Mouse (Mus musculus) MEL (cell line): ENCODE measurements at regions not wholly inside any gene's neighbourhood (a gene's known extent, or its start where the extent isn't known, plus 50 kb on each side); places are given as distances from the start of the nearest gene placed in this dataset.

Source experiments
- DNase-seq: peaks from one replicate; pipeline ENCODE4 v3.0.0; 2011; ENCODE audit warnings: low read depth, low spot score
- H3K27ac ChIP-seq: 2 replicates; pipeline ENCODE4 v1.5.1; 2012; ENCODE audit warnings: low read depth, mild to moderate bottlenecking, control low read depth, low read length, moderate library complexity; ENCODE audit not compliant: control insufficient read depth
- H3K27me3 ChIP-seq, 2 experiments: fragments of 150-350 bp in 1 of 2; sonication (generic) in 1 of 2; 2 replicates each; pipeline ENCODE4 v1.6.1; 2012; ENCODE audit warnings: low read length in 2 of 2, mild to moderate bottlenecking in 2 of 2, improper control_type of control experiment in 1 of 2, moderate library complexity in 1 of 2; ENCODE audit not compliant: insufficient read depth in 2 of 2, control insufficient read depth in 1 of 2
- H3K36me3 ChIP-seq, 2 experiments: 2 replicates each; pipeline ENCODE4 v1.6.1; 2012 to 2014; ENCODE audit warnings: low read length in 2 of 2, improper control_type of control experiment in 1 of 2, inconsistent platforms in 1 of 2, mild to moderate bottlenecking in 1 of 2; ENCODE audit not compliant: insufficient read depth in 2 of 2, control insufficient read depth in 1 of 2
- H3K4me1 ChIP-seq, 2 experiments: fragments of 150-350 bp in 1 of 2; sonication (generic) in 1 of 2; 2 replicates each; pipeline ENCODE4 v1.6.1; 2012; ENCODE audit warnings: low read length in 2 of 2, improper control_type of control experiment in 1 of 2, mild to moderate bottlenecking in 1 of 2; ENCODE audit not compliant: insufficient read depth in 2 of 2, control insufficient read depth in 1 of 2
- H3K4me3 ChIP-seq, 2 experiments: fragments of 150-350 bp in 1 of 2; sonication (generic) in 1 of 2; 2 replicates each; pipeline ENCODE4 v1.5.1; 2012; ENCODE audit warnings: low read depth in 2 of 2, low read length in 2 of 2, mild to moderate bottlenecking in 2 of 2, moderate library complexity in 2 of 2, control low read depth in 1 of 2, improper control_type of control experiment in 1 of 2; ENCODE audit not compliant: control insufficient read depth in 1 of 2, insufficient read depth in 1 of 2
- H3K79me2 ChIP-seq: 2 replicates; pipeline ENCODE4 v1.6.1; 2012; ENCODE audit warnings: mild to moderate bottlenecking, low read length, moderate library complexity; ENCODE audit not compliant: control insufficient read depth, poor library complexity, insufficient read depth
- H3K9ac ChIP-seq: 2 replicates; pipeline ENCODE4 v1.6.1; 2012; ENCODE audit warnings: low read depth, mild to moderate bottlenecking, control low read depth, low read length, moderate library complexity; ENCODE audit not compliant: control insufficient read depth, poor library complexity, severe bottlenecking
- H3K9me3 ChIP-seq: fragments of 150-350 bp; sonication (generic); replicated peaks from 2 replicates; pipeline ENCODE4 v1.6.1; 2012; ENCODE audit warnings: mild to moderate bottlenecking, low read length, improper control_type of control experiment, moderate library complexity; ENCODE audit not compliant: insufficient read depth
- BHLHE40 ChIP-seq: IDR thresholded peaks from 2 replicates; pipeline ENCODE4 v1.6.1; 2012; ENCODE audit warnings: low read depth, mild to moderate bottlenecking, inconsistent platforms, low read length, improper control_type of control experiment, borderline replicate concordance
- CHD1 ChIP-seq: IDR thresholded peaks from 2 replicates; pipeline ENCODE4 v1.6.1; 2012; ENCODE audit warnings: low read depth, mild to moderate bottlenecking, inconsistent platforms, low read length, improper control_type of control experiment
- CTCF ChIP-seq, 3 experiments: IDR thresholded peaks in 2 of 3; conservative IDR thresholded peaks in 1 of 3; 2 replicates each; pipeline ENCODE4 v1.5.1; 2011 to 2012; ENCODE audit warnings: low read length in 3 of 3, low read depth in 2 of 3, mild to moderate bottlenecking in 2 of 3, improper control_type of control experiment in 1 of 3, inconsistent platforms in 1 of 3, mixed read lengths in 1 of 3, moderate library complexity in 1 of 3; ENCODE audit not compliant: control insufficient read depth in 1 of 3, insufficient read depth in 1 of 3, poor library complexity in 1 of 3, severe bottlenecking in 1 of 3
- GABPA ChIP-seq: IDR thresholded peaks from 2 replicates; pipeline ENCODE4 v1.6.1; 2012; ENCODE audit warnings: low read depth, mild to moderate bottlenecking, inconsistent platforms, low read length, improper control_type of control experiment, moderate library complexity
- GATA1 ChIP-seq: IDR thresholded peaks from 2 replicates; pipeline ENCODE4 v1.6.1; 2011; ENCODE audit warnings: low read depth, low read length, improper control_type of control experiment
- MAFK ChIP-seq: IDR thresholded peaks from 2 replicates; pipeline ENCODE4 v1.6.1; 2011; ENCODE audit warnings: low read depth, mild to moderate bottlenecking, low read length, improper control_type of control experiment, borderline replicate concordance
- MAX ChIP-seq: IDR thresholded peaks from 2 replicates; pipeline ENCODE4 v1.6.1; 2011; ENCODE audit warnings: low read length, improper control_type of control experiment
- MAZ ChIP-seq: IDR thresholded peaks from 2 replicates; pipeline ENCODE4 v1.6.1; 2012; ENCODE audit warnings: low read depth, mild to moderate bottlenecking, inconsistent platforms, low read length, improper control_type of control experiment
- MYB ChIP-seq: IDR thresholded peaks from 2 replicates; pipeline ENCODE4 v1.6.1; 2011; ENCODE audit warnings: mild to moderate bottlenecking, low read depth, low read length, improper control_type of control experiment
- NELFE ChIP-seq: IDR thresholded peaks from 2 replicates; pipeline ENCODE4 v1.6.1; 2011; ENCODE audit warnings: low read depth, low read length, improper control_type of control experiment
- POLR2AphosphoS2 ChIP-seq: IDR thresholded peaks from 2 replicates; pipeline ENCODE4 v1.6.1; 2011; ENCODE audit warnings: low read length, improper control_type of control experiment
- RCOR1 ChIP-seq: IDR thresholded peaks from 2 replicates; pipeline ENCODE4 v1.6.1; 2012; ENCODE audit warnings: low read depth, mild to moderate bottlenecking, inconsistent platforms, low read length, improper control_type of control experiment
- SMC3 ChIP-seq: IDR thresholded peaks from 2 replicates; pipeline ENCODE4 v1.6.1; 2011; ENCODE audit warnings: low read depth, low read length, improper control_type of control experiment
- TBP ChIP-seq: IDR thresholded peaks from 2 replicates; pipeline ENCODE4 v1.8.0; 2011; ENCODE audit warnings: low read depth, low read length, improper control_type of control experiment
- TCF12 ChIP-seq: IDR thresholded peaks from 2 replicates; pipeline ENCODE4 v1.6.1; 2014; ENCODE audit warnings: low read depth, mild to moderate bottlenecking, inconsistent platforms, low read length, improper control_type of control experiment, moderate library complexity
- USF1 ChIP-seq: IDR thresholded peaks from 2 replicates; pipeline ENCODE4 v1.6.1; 2014; ENCODE audit warnings: low read depth, mild to moderate bottlenecking, inconsistent platforms, low read length, improper control_type of control experiment, moderate library complexity
- USF2 ChIP-seq, 2 experiments: IDR thresholded peaks; 2 replicates each; pipeline ENCODE4 v1.6.1; 2011 to 2012; ENCODE audit warnings: improper control_type of control experiment in 2 of 2, low read length in 2 of 2, borderline replicate concordance in 1 of 2, inconsistent platforms in 1 of 2, low read depth in 1 of 2, mild to moderate bottlenecking in 1 of 2; ENCODE audit not compliant: insufficient read depth in 1 of 2
- ZC3H11A ChIP-seq: IDR thresholded peaks from 2 replicates; pipeline ENCODE4 v1.6.1; 2012; ENCODE audit warnings: low read depth, mild to moderate bottlenecking, inconsistent platforms, low read length, improper control_type of control experiment
- ZKSCAN1 ChIP-seq: IDR thresholded peaks from 2 replicates; pipeline ENCODE4 v1.6.1; 2012; ENCODE audit warnings: low read depth, mild to moderate bottlenecking, inconsistent platforms, low read length, improper control_type of control experiment, moderate library complexity

DNA sequence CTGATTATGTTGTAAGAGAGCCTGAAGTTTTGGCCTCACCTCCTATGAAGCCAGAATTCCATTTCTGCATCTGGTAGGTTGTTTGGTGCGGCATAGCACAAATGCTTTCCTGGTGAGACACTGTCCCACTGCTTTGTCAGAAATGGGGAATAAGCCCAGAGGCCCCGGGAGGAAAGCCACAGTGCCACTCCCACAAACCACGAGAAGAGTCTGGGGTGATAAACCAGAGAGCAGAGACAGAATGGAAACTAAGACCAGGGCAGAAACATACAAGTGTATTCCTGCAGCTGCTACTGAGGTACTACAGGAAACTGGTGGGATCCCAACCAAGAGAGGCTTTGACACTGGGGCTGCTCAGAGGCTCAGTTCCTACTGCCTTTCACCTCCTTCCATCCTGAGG is 123.6 kb downstream of the Cyp26a1 start:
- Histone ChIP-seq H3K4me3 (no peak overlapping the region), H3K79me2 (no peaks in the 10 kb centered on the region), H3K9me3 (no peaks in the 10 kb centered on the region), H3K27ac (no peak overlapping the region), H3K4me1 (no peaks in the 10 kb centered on the region), H3K9ac (no peak overlapping the region), H3K27me3 (peaks cover 0 to 2% of the 10 kb centered on the region in 2 experiments; a peak in 2 of 4 replicates), H3K36me3 (no peaks in the 10 kb centered on the region)
- no peak for TF ChIP-seq POLR2AphosphoS2
- TF ChIP-seq USF2 (IDR thresholded peaks at IDR 0.05; ENCODE audit: borderline replicate concordance in 1 of 2, insufficient read depth in 1 of 2, low read depth in 1 of 2, low read length in 2 of 2) = no peak
- no peak for TF ChIP-seq SMC3
- TF ChIP-seq CHD1 = no peak
- no peak for DNase-seq

DNA sequence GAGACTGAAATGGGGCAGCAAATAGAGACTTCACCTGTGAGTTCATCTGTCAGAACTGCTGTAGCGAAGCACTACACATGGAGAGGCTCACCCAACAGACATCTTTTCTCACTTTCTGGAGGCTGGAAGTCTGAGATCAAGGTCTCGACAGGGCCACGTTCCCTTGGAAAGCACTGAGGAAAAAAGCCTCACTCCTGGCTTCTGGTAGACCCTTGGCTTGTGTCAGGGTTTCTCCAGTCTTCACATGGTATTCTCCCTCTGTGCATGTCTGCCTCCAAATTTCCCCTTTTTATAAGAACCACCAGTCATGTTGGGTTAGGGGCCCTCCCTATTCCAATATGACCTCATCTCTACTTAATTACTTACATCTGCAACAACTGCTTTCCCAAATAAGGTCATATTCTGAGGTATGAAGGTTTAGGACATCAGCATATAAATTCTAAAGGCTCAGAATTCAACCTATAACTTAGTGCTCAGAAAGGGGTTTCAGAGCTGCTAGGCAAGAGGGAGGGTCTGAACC is 124.1 kb downstream of the Cyp26a1 start:
- no peak for DNase-seq
- no peak overlapping the region for H3K27ac ChIP-seq
- TF ChIP-seq USF1 (no peak), ZC3H11A (no peak), TBP (no peak), MAZ (no peak), CHD1 (no peak), MAFK (no peak), GATA1 (no peak), MYB (no peak), ZKSCAN1 (no peak), POLR2AphosphoS2 (no peak), CTCF (IDR thresholded peaks at IDR 0.05 in 2 of 3, conservative IDR thresholded peaks at IDR 0.05 in 1 of 3; ENCODE audit: control insufficient read depth in 1 of 3, insufficient read depth in 1 of 3, low read depth in 2 of 3, low read length in 3 of 3, poor library complexity in 1 of 3, severe bottlenecking in 1 of 3) (no peak), GABPA (no peak), MAX (no peak), NELFE (no peak), TCF12 (no peak), BHLHE40 (no peak), RCOR1 (no peak)
- no peaks in the 10 kb centered on the region for H3K36me3 ChIP-seq
- H3K9me3 ChIP-seq = no peaks in the 10 kb centered on the region
- peaks cover 0 to 2% of the 10 kb centered on the region in 2 experiments; a peak in 1 of 4 replicates for H3K27me3 ChIP-seq
- H3K9ac ChIP-seq = no peak overlapping the region
- H3K4me1 ChIP-seq = no peaks in the 10 kb centered on the region
- H3K79me2 ChIP-seq = no peaks in the 10 kb centered on the region
- H3K4me3 ChIP-seq = no peak overlapping the region
